Mouse (Mus musculus) central nervous system, embryonic 14 days (tissue): Measurements from ENCODE around the gene Dll1. TPM values are rescaled to one million over a fixed set of nuclear protein-coding genes. Genes with fewer than 3 reads are reported as not detected.

Source experiments
- polyA plus RNA-seq: library from polyadenylated mRNA; depleted of rRNA; stranded (reverse); fragments of >200 nt; gene quantifications from 2 replicates; pipeline ENCODE4 v1.2.3, GENCODE M21; 2012; rRNA removed

The Dll1 gene
- polyA plus RNA-seq, result 51.2 and 71.8 TPM in 2 replicates

DNA sequence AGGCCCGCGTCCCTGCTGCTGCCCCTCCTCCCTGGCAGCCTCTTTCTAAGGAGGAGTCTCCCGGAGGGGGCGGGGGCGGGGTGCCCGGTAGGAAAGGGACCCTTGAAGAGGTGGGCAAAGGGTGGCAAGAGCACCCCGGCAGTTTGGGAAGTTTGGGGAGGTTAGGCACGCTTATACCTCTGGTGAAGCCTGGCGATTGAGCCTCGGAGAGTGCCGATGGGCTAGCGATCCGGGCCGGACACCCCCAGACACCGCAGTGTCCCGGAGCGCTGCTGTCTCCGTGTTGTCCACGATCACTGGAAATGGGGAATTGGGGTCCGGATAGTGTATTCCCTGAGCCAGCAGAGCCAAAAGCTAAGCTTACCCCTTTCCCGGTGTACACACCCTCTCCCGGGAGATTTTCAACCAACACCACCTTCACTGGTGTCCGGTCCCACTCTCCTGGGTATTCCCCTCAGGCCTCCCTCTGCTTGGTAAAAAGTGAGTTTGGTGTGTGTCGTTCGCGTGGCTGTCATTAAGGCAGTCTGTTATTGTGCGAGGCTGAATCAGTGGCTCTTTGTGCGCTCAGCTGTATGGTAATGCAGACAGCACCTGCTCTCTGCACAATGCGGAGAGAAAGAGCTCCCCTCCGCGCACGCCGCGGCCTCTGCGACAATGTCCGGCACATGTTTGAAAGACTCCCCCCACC is at the start of gene Dll1:
Gene Dll1 (minus strand): TSS at position 379 of the 688 bp plus-strand sequence.

DNA sequence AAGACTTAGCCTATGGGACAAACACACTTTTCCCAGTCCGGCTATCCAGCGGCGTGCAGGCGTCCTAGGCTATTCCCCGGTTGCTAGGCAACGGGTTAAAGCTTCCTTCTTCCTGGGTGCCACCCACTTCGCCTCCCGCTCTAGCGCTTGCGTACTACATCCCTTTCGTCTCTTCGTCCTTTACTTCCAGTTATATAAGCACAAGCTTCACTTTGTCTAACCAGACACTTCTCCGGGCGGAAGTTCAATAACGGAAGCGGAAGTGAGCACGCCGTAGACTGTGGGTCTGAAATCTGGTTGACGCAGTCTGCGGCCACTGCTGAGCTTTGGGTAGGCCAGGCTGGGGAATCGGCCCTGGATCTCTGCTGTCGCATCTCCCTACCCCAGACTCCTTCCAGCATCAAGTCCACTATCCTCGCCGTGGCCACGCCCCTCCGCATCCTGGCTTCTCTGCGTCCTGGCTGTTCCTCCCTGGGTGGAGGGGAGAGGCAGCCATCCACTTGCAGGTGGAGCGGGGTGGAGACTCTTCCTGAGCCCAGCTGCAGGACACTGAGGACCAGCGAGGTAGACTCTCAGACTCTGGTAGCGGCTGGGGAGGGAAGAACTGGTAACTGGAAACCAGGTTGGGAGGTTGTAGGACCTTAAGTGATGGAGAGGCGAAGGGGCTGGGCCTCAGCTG is 19.5 kb upstream of the Dll1 start, which contains the start of gene Fam120b:
Gene Fam120b (plus strand): TSS at position 206 of the 679 bp plus-strand sequence.

Other genes starting within 250 kb of the Dll1 start
- 26.9 and 27.3 TPM in 2 replicates for gene Fam120b, start 19.3 kb upstream of the Dll1 start, polyA plus RNA-seq
- 161 and 168 TPM in 2 replicates for gene Psmb1, start 122.9 kb upstream of the Dll1 start, polyA plus RNA-seq
- gene Tbp, start 123.0 kb upstream of the Dll1 start, polyA plus RNA-seq, result 85.6 and 92.7 TPM in 2 replicates
- 35.9 and 38.8 TPM in 2 replicates for gene Pdcd2, start 150.4 kb upstream of the Dll1 start, polyA plus RNA-seq
- gene Prdm9, start 187.5 kb upstream of the Dll1 start, polyA plus RNA-seq, result 4.1 TPM in 2 replicates